Comparison of ENCODE assay signal across 18 mouse cellular contexts in genomic region chr14:118703363-118703762, GRCm38 (mm10).
"Had no signal": no experiment of that assay in that cellular context is flagged by ENCODE, and none has a peak within 500 bp of the region (broad histone marks: within the 10 kb centered on the region; RNA-seq: fewer than 3 reads in every experiment).

No protein-coding gene starts in this region.

- H3K4me3 ChIP-seq: intestine, embryonic 15.5 days; layer of hippocampus, adult 2 months; left cerebral cortex, adult 2 months; liver, embryonic 13.5 days; midbrain, embryonic 10.5 days; neural tube, embryonic 12.5 days; neural tube, embryonic 15.5 days had no signal

- DNase-seq: kidney, adult 11 months; kidney, postnatal 14 days; kidney, postnatal 4 days; layer of hippocampus, postnatal 36 days; liver, embryonic 13.5 days; lung, adult 2 months; lung, postnatal 14 days; lung, postnatal 4 days; midbrain, embryonic 14.5 days; thymus, adult 2 months; thymus, postnatal 14 days; thymus, postnatal 4 days had no signal

- H3K36me3 ChIP-seq: intestine, embryonic 15.5 days; liver, embryonic 13.5 days; midbrain, embryonic 10.5 days; neural tube, embryonic 12.5 days; neural tube, embryonic 15.5 days had no signal

- H3K27ac ChIP-seq: intestine, embryonic 15.5 days; layer of hippocampus, adult 2 months; left cerebral cortex, adult 2 months; liver, embryonic 13.5 days; midbrain, embryonic 10.5 days; neural tube, embryonic 12.5 days; neural tube, embryonic 15.5 days had no signal

- H3K9ac ChIP-seq: intestine, embryonic 15.5 days; liver, embryonic 13.5 days; neural tube, embryonic 12.5 days; neural tube, embryonic 15.5 days had no signal

- H3K4me2 ChIP-seq: intestine, embryonic 15.5 days; liver, embryonic 13.5 days; neural tube, embryonic 12.5 days; neural tube, embryonic 15.5 days had no signal

- H3K9me3 ChIP-seq: intestine, embryonic 15.5 days; liver, embryonic 13.5 days; midbrain, embryonic 10.5 days; neural tube, embryonic 12.5 days; neural tube, embryonic 15.5 days had no signal

- ATAC-seq: intestine, embryonic 15.5 days had no signal
